Mouse (Mus musculus) heart, postnatal 25 days (tissue): Measurements from ENCODE around the gene Tfrc. TPM values are rescaled to one million over a fixed set of nuclear protein-coding genes. Genes with fewer than 3 reads are reported as not detected.

Experiments
- DNase-seq: peaks from one replicate; pipeline ENCODE4 v3.0.0; 2022; ENCODE audit warnings: low spot score
- intact Hi-C: fragments of 180-260 bp; cut with DNase I; formaldehyde crosslinking; loops from one replicate; pipeline ENCODE4 v1.15.1; 2025
- total RNA-seq, 2 experiments: library from RNA; stranded (reverse); gene quantifications; 2 replicates each; pipeline ENCODE4 v1.2.3; 2021

Tfrc gene
- total RNA-seq, 2 experiments from 2014 or later, result 168 to 194 TPM

DNA sequence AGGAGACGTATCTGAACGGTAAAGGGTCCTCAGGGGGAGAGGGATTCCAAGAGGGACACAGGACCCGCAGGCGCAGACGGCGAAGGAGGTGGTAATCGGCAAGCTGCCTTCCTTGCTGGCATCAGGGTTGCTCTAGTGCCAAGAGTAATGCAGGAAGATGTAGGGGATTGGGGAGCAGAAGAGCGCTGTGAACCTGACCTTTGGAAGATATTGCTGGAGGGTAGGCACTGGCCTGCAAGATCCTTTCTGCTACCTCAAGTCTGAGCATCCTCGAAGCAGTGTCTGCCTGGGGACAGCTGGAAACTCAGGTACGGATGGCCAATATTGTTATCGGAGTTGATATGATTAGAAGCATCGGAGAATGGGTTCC lies 36.1 kb downstream of the Tfrc start:
- DNase-seq, result no peak
- intact Hi-C loops, result no loop called here

DNA sequence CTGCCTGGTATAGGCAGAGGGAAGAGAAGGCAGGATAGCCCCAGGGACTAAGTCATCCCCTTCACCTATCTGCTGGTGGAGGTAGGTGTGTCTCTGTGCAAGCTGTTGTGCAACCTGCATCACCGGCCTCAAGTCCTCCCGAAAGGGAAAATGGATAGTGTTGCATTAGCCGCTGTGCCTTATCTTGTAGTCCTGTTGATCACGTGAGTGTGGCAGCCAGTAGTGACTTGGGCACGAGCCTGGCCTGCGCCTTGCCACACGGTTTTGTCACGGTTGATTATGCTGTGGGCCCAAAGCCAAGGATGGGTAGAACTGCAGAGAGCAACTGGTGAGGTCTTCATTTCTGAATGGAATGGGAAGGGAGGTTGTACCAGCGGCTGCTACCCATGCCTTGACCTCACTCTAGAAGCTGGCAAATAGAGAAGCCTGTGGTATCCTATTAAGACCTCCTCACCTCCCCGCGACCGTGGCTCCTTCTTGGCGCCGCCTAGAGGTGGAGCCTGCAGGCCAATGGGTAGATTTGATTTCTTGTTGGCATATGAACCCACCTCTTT lies 36.7 kb downstream of the Tfrc start:
- DNase-seq, result no peak
- intact Hi-C loops, result no loop called here

DNA sequence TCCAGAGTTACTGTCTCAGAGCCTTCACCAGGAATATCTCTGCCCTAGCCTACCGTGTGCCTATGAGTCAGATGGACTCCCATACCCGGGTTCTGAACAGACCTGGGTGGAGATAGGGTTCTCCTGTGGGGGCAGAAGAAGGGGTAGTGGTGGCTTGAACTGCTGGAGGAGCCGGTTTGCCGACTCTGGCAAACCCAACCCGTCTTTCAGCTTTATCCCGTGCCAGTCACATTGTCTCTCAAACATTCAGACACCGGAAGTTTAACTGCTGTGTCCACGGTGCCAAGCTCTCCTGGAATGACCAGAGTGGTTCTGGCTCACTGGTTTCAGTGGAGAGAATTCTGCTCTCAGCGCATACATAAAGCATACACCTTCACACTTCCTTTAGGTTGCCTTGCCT lies 37.3 kb downstream of the Tfrc start:
- intact Hi-C loops, result no loop called here

DNA sequence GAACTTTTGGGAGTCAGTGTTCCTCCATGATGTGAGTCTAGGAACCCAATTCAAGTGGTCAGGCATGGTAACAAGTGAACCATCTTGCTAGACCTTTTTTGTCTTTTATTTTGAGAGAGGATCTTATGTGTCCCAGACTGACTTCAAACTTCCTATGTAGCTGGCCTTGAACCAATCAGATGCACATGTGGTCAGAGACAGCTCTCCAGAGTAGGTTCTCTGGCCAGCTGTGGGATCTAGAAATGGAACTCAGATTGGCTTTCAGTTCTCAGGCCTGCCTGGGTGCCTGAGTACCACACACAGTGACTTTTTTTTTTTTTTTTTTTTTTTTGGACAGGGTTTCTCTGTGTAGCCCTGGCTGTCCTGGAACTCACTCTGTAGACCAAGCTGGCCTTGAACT lies 39.0 kb downstream of the Tfrc start:
- no peak for DNase-seq
- intact Hi-C loops, result no loop called here

More for the DNA sequence above, 37.3 kb downstream of the Tfrc start:
- no peak for DNase-seq

DNA sequence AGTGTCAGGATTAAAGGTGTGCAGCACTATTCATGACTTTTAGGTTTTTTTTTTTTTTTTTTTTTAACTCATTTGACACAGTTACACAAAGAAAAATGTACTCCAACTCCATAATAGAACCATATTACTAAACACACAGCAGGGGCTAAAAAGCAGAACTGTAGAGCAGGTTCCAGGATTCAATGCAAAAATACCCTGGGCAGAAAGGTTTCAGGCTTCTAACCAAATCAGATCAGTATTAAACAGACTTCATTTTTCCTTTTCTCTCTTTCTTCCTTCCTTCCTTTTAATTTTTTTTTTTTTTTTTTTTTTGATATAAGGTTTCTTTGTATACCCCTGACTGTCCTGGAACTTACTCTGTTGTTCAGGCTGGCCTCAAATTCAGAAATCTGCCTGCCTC lies 41.7 kb downstream of the Tfrc start:
- intact Hi-C loops, result no loop called here

DNA sequence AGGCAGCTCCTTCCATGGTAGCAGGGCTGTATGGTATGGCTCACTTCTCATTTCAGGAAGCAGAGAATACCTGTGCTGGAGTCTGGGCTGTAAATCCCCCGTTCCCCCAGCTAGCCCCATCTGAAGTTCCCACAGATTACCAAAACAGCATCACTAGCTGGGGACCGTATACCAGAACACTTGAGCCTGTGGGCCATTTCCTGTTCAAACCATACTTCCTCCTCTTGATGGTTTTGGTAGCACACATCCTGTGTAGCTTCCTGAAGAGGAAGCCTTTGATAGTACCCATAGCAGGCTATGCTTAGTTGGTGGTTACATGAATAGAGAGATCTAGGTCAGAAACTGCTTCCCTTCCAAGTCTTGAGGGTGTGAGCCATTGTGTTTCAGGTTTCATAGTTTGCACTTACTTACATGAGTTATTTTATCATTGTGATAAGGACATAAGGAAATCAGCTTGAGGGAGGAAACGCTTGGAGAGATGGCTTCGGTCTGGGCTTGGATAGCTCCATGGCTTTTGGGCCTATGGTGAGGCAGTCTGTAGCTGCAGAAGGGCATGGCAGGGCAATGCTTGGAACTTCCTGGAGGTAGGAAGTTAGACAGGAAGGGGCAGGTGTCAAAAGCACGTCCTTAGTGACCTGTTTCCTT lies 42.4 kb downstream of the Tfrc start:
- intact Hi-C loops, result no loop called here
- DNase-seq, result no peak

More for the DNA sequence above, 41.7 kb downstream of the Tfrc start:
- DNase-seq, result no peak

DNA sequence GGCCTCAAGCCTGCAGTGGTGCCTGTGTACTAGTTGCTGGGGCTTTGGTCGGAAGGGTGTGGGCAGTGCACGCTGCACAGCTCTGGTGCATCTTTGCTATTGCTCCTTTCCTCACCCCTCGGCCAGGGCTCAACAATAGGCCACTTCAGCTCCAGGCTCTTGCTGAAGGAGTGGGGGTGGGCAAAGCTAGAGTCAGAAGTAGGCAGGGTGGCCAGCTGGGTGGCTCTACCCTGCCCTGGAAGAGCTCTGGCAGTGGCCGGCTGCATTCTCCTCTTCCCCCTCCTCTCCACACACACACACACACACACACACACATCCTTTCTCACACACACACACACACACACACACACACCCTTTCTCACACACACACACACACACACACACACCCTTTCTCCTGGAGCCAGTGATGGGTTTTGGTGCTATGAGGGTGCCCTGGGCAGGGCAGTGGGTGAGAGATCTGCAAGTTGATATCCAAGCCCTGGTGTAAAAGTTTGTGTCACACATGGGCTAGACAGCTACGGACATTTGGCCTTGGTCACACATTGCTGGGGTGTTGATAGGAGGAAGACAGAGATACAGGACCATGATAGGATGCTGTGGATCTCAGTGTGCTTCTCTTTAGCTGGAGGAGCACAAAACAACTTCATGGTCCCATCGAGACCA lies 45.5 kb downstream of the Tfrc start:
- intact Hi-C loops, result no loop called here
- no peak for DNase-seq

DNA sequence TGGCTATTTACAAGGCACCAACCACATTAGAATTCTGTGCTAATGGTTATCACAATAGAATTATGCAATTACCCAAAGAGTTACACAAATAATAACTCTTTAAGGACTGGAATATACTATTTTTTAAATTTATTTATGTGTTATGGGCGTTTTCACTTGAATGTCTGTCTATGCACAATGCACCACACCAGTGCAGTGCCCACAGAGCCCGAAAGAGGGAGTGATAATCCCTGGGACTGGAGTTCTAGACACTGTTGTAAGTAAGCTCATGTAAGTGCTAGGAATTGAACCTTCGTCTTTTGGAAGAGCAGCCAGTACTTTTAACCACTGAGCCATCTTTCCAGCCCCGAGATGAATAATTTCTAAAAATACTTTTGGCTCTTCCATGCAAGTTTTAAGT lies 46.8 kb downstream of the Tfrc start:
- intact Hi-C loops, result no loop called here
- DNase-seq, result no peak

DNA sequence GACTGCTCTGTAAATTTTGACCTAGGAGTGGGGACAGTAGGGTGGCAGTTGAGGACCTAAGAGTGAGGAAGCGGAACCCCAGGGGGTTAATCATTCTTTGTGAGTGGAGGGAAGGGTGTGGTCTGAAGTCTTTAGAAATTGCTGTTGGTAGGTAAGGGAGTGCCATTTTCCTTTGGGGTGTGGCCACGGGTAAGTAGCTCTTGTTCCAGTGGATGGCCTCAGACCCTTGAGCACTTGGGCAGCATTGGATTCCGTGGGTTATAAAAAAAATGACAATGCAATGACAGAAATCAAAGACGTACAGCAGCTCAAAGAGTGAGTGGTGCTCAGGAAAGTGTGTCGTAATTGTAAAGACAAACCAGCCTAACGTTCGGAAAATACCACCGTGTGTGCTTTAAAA lies 47.6 kb downstream of the Tfrc start:
- DNase-seq, result no peak

DNA sequence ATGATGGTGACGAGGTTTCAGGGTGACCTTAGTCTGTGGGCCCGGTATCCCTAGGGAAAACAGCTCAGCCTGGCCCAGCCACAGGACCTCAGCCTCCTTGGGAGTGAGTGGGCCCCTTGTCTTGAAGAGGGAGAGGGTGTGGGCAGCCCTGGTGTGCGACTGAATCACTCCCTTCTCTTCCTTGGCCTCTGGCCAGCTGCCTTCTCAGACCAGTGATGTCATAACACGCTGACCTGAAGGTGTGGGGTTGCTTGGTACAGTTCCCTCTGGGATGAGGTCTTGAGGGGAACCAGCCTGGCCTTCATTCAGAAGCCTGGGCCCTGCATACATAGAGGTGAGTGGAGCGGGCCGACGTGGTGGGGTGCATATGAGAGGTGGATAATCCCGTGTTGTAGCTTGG lies 48.1 kb downstream of the Tfrc start:
- intact Hi-C loops, result no loop called here
- DNase-seq, result no peak

More for the DNA sequence above, 47.6 kb downstream of the Tfrc start:
- intact Hi-C loops, result no loop called here

DNA sequence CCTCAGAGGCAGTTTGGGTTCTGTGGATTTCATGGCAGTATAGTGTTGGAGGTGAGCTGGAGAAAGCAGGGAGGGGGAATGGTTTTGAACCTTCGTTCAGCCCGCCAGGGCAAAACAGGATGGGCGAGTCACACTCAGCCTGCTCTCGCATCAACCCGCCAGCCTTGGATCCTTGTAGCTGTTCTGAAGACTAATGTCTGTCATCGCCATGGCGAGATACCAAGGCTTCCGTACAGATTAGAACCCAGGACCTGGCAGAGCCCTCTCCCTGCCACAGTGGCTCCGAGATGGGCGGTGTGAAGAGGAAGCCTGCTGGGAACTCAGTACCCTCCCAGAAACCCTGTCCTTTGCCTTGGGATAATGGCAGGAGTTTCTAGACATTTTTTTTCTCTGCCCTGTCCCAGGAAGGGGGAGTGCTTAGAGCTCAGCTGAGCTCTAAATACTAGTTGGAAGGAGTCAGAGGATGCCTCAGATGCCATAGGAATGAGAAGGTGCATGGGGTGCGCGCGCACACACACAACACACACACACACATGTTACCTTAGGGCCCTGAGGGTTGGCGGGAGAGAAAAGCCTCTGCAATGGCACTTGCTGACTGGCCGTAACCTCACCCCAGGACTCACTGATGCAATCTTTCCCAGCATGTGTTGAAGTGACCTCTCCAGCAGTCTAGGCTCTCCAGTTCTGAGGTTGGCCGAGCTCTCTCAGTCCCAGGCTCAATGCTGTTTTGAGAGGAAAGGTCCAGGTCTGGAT lies 49.0 kb downstream of the Tfrc start:
- intact Hi-C loops, result loop anchor here (2.0 kb wide), 1 partner anchor 19 kb away; no protein-coding TSS in a partner anchor
- DNase-seq, result no peak

DNA sequence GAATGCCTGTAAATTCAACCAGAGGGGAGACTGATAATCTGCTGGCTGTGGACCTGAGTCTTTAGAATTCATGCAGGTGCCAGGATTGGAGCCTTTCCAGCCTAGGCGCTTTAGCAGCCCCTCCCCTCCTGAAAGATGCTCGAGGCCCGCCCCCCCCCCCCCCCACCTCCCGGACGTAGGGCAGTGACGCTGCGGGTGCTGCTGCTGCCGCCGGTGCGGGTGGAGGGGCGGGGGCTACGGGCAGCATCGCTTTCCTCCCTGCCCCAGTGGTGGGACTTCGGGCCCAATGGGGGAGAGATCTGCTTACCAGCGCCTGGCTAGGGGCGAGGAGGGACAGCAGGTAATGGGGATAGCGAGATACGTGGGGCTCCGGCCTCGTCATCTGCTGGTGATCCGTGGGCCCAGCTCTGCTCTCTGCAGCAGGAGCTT lies 50.0 kb downstream of the Tfrc start:
- intact Hi-C loops, result loop anchor here (1.0 to 2.0 kb wide), 2 partner anchors 20 to 24 kb away; no protein-coding TSS in a partner anchor
- no peak for DNase-seq

DNA sequence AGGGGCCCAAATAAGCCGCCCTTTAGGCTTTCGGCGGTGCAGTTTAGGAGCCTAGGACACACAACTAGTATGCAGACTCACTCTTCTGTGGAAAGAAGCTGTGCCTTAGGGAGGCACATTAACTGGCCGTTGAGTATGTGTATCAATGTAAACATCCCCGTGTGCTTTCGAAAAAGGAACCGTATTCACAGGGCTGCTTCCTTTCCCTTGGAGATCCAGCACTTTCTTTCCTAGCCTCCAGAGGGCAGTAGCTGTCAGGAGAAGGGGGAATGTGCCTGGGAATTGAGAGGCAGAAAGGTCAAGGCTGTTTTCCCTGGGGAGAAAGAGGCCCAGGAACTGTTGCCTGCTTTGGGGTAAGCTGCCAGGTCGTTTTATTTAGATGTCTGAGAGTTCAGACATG lies 50.7 kb downstream of the Tfrc start:
- no peak for DNase-seq
- intact Hi-C loops, result loop anchor here (1.0 to 2.0 kb wide), 2 partner anchors 21 to 23 kb away; no protein-coding TSS in a partner anchor

DNA sequence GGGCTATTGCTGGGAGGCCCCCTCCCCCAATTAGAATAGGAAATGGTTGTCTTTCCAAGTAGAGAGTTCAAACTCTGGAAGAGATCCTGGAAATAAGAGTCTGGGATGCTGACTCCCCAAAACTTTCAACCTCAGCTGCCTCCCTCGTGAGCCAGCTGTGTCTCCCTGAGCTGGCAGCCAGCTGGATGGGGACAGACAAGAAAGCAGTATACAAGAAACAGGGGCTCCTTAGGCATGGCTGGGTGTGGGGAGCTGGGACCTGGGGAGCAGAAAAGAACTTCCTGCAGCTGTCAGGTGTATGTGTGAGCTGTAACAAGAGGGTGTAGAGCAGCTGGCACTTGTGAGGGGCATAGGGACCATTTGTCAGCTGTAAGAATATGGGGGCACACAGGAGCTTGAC lies 51.4 kb downstream of the Tfrc start:
- DNase-seq, result no peak
- intact Hi-C loops, result no loop called here

DNA sequence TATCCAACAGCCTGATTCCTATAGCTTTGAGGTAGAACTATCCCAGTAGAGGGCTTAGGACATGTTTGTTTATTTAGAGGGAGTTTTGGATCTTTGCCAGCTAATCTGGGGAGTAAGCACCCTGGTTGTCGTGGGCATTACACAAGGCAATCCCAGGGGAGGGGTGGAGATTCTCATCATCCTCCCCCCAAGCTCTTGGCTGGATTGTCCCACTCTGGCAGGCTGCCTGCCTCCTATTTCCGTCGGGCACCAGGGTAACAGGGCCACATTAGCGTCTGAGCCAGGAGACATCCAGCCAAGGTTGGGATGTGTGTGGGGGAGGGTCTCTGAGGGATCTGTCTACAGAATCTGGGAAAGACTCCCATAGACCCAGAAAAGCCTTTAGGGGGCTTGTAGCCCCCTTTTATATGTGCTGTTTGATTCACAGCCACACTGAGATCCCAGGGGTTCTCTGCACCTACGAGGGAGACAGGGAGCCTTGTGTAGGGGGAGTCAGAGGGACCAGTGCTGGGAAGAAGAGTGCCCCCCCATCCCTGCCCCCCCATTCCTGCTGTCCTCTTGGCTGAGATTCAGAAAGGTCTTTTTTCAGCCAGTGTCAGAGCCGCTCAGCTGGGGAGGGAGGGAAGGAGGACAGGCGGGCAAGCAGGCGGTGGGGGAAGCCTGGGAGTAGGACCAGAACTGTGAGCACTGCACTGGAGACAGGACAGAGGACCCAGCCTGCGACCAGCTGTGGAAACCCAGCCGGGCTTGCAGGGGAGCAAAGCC lies 52.0 kb downstream of the Tfrc start:
- intact Hi-C loops, result no loop called here

DNA sequence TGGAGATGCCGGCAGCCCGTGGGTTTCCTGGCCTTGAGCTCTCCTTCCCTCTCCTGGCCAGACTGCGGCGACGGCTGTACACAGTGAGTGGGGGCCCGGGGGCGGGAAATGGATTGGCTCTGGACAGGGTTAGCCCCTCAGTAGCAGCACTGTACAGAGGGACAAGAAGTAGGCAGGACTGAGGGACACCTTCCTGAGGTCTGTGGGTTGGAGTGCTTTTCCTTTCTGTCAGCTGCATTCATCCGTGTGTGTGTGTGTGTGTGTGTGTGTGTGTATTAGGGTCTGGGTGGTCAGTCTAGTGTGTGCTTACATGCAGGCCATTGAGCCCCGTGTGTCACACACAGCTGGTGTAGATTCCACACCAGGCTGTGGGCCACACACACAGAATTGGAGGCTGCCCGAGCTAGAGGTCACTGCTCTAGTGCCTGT lies 52.8 kb downstream of the Tfrc start:
- no peak for DNase-seq
- intact Hi-C loops, result no loop called here

More for the DNA sequence above, 52.0 kb downstream of the Tfrc start:
- DNase-seq, result peak; percentile 57

DNA sequence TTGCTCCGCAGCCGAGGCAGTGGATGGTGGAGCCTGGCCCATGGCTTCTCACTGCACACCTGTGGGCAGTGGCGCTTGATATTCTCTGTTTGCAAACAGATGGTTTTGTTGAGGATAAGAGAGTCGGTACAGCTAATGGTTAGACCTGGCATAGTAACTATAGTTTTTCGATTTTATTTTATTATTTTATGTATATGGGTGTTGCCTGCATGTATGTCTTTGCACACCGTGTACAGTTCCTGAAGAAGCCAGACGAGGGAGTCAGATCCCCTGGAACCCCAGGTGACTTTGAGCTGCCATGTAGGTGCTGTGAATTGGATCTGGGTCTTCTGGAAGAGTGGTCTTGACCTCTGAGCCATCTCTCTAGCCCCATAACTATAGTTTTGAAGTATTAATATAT lies 53.7 kb downstream of the Tfrc start:
- intact Hi-C loops, result no loop called here
- DNase-seq, result no peak

DNA sequence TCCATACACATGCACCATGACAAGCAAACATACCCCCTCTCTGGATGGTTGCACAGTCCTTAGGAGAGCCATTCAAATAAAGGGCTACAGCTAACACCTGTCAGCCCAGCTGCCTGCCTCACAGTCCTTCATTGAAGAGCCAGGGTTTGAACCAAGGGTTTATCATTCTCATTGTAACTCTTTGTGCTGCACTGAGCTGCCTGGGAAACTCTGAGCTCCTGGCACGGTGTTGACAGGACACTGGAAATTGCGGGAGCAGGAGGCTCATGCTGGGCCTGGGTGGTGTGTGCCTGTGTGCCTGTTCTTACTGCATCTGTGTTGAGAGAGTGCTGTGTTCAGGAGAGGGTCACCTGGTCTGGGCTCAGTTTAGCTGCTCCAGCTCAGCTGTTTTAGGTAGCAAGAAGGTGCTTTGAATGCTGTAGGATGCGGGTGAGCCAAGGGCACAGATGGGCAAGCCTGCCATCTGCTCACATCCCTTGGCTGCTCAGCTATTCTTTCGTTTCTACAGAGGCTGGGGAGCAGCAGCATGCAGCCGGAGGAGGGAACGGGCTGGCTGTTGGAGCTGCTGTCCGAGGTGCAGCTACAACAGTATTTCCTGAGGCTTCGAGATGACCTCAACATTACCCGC lies 54.6 kb downstream of the Tfrc start:
- intact Hi-C loops, result no loop called here
- DNase-seq, result no peak

DNA sequence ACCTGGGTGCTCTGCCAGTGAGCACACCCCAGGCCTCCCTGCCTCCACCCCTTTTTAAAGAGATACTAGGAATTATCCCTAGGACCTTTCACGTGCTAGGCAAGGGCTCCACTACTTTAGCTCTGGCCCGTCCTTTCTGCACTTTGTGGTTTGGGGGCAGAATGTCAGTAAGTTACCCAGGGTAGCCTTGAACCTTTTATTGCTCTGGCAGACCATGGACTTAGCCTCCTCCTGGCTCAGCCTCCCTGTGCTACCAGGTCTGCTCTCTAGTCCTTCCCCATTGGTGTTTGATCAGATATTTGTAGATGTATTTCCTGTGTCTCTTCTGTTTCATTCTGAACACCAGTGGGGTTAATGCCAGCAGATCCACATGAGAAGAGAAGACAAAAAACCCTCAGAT lies 55.5 kb downstream of the Tfrc start:
- intact Hi-C loops, result no loop called here
- no peak for DNase-seq
